Mouse (Mus musculus): ENCODE data around the gene Sla2. TPM values are rescaled to one million over a fixed set of nuclear protein-coding genes. Genes with fewer than 3 reads are reported as not detected.
"Not testable (repeated sequence)": the region's sequence is repeated elsewhere in the genome, so short reads cannot be mapped to it uniquely, and the experiment has no call there.

Gene Sla2
- total RNA-seq, 2 experiments from 2014 or later = 0.31 TPM; not detected in 1

DNA sequence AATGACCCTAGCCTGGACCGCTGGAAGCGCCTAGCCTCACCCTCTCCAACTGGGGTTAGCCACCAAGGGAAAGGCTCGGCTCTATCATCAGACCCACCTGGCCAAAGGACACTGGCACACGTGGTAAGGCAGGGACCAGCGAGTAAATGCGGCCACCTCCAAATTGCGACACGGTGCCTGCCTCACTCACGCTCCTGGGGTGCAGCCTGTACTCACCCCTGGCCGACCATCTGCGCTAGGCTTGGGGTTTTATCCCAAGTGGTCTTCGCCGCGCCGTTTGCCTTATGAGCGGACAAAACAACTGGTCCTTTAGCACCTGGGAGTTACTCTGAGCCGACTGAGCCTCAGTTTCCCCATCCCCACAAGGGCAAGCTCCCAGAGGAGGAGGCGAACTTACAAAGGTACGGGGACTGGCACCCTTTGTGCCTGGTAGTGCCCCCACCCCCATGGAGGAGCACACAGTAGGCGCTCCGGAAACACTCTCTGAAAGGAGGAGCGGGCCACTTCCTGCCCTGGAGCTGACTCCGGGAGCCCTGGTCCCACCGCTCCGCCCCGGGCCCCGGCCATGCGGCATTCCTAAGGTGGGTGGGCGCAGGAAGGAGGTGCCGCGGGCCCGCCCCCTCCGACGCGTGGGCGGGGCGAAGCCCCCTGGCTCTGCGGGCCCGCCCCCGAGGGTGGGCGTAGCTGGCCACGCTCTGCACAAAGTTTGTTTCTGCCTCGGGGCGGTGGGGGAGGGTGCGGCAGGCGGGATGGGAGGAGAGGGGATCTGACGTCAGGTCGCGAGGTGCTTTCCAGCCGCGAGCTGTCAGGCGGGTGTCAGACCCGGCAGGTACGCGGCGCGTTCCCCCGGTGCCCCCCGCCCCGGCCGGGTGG is 47.4 kb downstream of the Sla2 start, which contains the start of gene Tgif2:
Gene Tgif2, plus strand, starts transcription at position 689 of the 873 bp plus-strand sequence.
- peak; percentile 52 to 58 for DNase-seq

DNA sequence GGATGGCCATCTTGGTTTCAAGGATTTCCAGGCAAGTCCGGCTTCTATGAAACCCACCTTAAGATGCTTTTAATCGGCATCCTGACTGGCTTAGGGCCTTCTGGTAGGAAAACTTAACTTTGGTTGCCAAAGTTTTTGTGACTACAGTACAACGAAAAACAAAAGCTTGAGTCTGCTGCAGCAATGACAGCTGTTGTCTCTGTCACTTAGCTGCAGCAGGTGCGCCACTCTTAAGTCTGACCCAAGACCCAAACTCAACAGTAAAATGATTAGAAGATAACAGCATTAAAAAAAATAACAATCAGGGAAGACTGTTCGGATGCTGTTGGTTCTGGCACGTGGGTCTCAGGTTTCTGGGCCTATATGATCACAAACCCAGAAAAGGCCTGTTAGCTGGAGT is 48.2 kb downstream of the Sla2 start:
- no peak for DNase-seq

DNA sequence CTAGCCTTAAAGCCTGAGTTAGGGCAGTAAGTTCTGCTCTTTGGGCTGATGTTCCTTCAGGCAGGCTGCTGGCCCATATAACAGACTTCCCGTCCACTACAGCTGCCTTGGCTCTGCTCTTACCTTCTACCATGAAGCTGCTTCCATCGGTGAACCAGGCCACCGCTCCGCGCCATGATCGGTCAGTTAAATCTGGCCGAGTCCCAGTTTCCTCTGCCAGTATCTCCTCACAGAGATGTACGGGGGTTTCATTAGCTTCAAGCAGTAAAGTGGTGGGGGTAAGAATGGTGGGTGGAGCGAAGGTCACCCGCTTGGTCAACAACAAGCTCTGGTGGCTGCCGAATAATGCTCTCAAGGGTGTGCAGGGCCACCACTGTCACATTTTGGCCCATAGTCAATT is 52.7 kb downstream of the Sla2 start:
- no peak for DNase-seq

DNA sequence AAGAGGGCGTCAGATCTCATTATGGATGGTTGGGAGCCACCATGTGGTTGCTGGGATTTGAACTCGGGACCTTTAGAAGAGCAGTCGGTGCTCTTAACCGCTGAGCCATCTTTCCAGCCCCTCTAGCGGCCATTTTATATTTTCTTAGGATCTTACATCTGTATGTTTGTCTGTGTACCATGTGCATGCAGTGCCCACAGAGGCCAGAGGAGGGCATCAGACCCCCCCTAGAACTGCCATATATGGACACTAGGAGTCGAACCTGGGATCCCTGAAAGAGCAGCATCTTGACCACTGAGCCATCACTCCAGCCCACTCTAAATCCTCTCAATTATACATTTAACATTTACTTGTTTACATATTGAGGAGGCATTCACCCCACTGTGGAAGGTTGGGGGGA is 61.9 kb downstream of the Sla2 start:
- DNase-seq = not testable (repeated sequence)

Other genes with a start within 250 kb of the Sla2 start
- gene Myl9, start 111.8 kb downstream of the Sla2 start, total RNA-seq (2021) = 10 to 100 TPM; 70.9 to 74.6 TPM
- gene Tgif2, start 47.2 kb downstream of the Sla2 start, total RNA-seq (2021) = under 1 TPM; 0.37 to 0.44 TPM
- gene 4930518I15Rik, start 29.2 kb downstream of the Sla2 start, total RNA-seq (2021) = under 1 TPM; 0.49 to 0.60 TPM
- gene Rab5if, start 24.1 kb downstream of the Sla2 start, total RNA-seq (2021) = 100 to 1,000 TPM; 110 to 113 TPM
- gene Ndrg3, start 104.9 kb upstream of the Sla2 start, total RNA-seq (2021) = 10 to 100 TPM; 17.7 to 23.7 TPM
- 1 to 10 TPM; 1.7 to 2.3 TPM for gene Dsn1, start 120.0 kb upstream of the Sla2 start, total RNA-seq (2021)
- gene Soga1, start 192.1 kb upstream of the Sla2 start, total RNA-seq (2021) = 10 to 100 TPM; 10.4 to 11.0 TPM
- gene Tldc2, start 199.9 kb upstream of the Sla2 start, total RNA-seq (2021) = not detected
- gene Samhd1, start 248.1 kb upstream of the Sla2 start, total RNA-seq (2021) = 10 to 100 TPM; 21.7 to 26.3 TPM